Mouse (Mus musculus) right cerebral cortex, postnatal 36 days (tissue): ENCODE data around the gene Slc44a2.
A peak's percentile ranks its signal among the peaks of the same experiment; 100 is the strongest.
"Not testable (repeated sequence)": the region's sequence is repeated elsewhere in the genome, so short reads cannot be mapped to it uniquely, and the experiment has no call there.

Experiments used
- DNase-seq, 2 experiments: peaks; one replicate each; pipeline ENCODE4 v3.0.0; 2022; ENCODE audit warnings: low spot score in 2 of 2, mixed read lengths in 1 of 2

The Slc44a2 gene

GRCm38 (mm10) chr9:21299014-21299413 lies 21.5 kb upstream of the Slc44a2 start:
- DNase-seq: no peak

- no peak for DNase-seq
These were observed 15.4 kb upstream of the Slc44a2 start for GRCm38 (mm10) chr9:21305065-21305464.

GRCm38 (mm10) chr9:21309150-21309741 lies 11.3 kb upstream of the Slc44a2 start:
- no peak for DNase-seq

GRCm38 (mm10) chr9:21311695-21312094 lies 8.8 kb upstream of the Slc44a2 start:
- DNase-seq: no peak

- DNase-seq: no peak
These were observed 8.4 kb upstream of the Slc44a2 start, which contains the start of gene Ap1m2 for GRCm38 (mm10) chr9:21312134-21312533. Ap1m2 (minus strand) TSS chr9:21312337.

GRCm38 (mm10) chr9:21313394-21313793 lies 7.1 kb upstream of the Slc44a2 start:
- peak in 1 of 2 experiments; percentile 55 for DNase-seq

- DNase-seq: no peak
These were observed 5.9 kb upstream of the Slc44a2 start for GRCm38 (mm10) chr9:21314367-21315140.

- no peak for DNase-seq
These were observed 5.1 kb upstream of the Slc44a2 start for GRCm38 (mm10) chr9:21315421-21315820.

- DNase-seq: no peak
These were observed 3.8 kb upstream of the Slc44a2 start for GRCm38 (mm10) chr9:21316696-21317095.

- no peak for DNase-seq
These were observed 1.7 kb upstream of the Slc44a2 start for GRCm38 (mm10) chr9:21318792-21319191.

- DNase-seq: no peak
These were observed 995 bp upstream of the Slc44a2 start for GRCm38 (mm10) chr9:21319503-21319902.

- DNase-seq: no peak
These were observed 249 bp upstream of the Slc44a2 start for GRCm38 (mm10) chr9:21320280-21320618.

- no peak for DNase-seq
These were observed 976 bp downstream of the Slc44a2 start for GRCm38 (mm10) chr9:21321513-21321835.

- DNase-seq: peak in 1 of 2 experiments; percentile 25
These were observed 1.9 kb downstream of the Slc44a2 start for GRCm38 (mm10) chr9:21322211-21322916.

GRCm38 (mm10) chr9:21322917-21323297 lies 2.4 kb downstream of the Slc44a2 start:
- DNase-seq: not testable (repeated sequence)

GRCm38 (mm10) chr9:21324269-21324668 lies 3.8 kb downstream of the Slc44a2 start:
- DNase-seq: no peak

- DNase-seq: no peak
These were observed 7.1 kb downstream of the Slc44a2 start for GRCm38 (mm10) chr9:21327569-21327968.

GRCm38 (mm10) chr9:21328041-21328440 lies 7.5 kb downstream of the Slc44a2 start:
- no peak for DNase-seq

- no peak for DNase-seq
These were observed 8.5 kb downstream of the Slc44a2 start for GRCm38 (mm10) chr9:21329041-21329440.

- no peak for DNase-seq
These were observed 9.3 kb downstream of the Slc44a2 start for GRCm38 (mm10) chr9:21329699-21330289.

GRCm38 (mm10) chr9:21331365-21332140 lies 11.1 kb downstream of the Slc44a2 start:
- no peak for DNase-seq
